Mouse (Mus musculus) lung, adult 2 months (tissue): ENCODE measurements around the gene Pxk.

Experiments
- CTCF ChIP-seq: fragments of 200-500 bp; IDR thresholded peaks from 2 replicates; pipeline ENCODE4 v1.5.1; 2011; ENCODE audit warnings: mild to moderate bottlenecking, low read length, control low read depth; ENCODE audit not compliant: insufficient read depth
- POLR2A ChIP-seq: fragments of 200-500 bp; IDR thresholded peaks from 2 replicates; pipeline ENCODE4 v1.6.1; 2011; ENCODE audit warnings: low read depth, mild to moderate bottlenecking, control low read depth, low read length, borderline replicate concordance; ENCODE audit errors: extremely low read depth

GRCm38 (mm10) chr14:8089016-8089415 lies 9.0 kb upstream of the Pxk start:
- TF ChIP-seq POLR2A, result no peak
- TF ChIP-seq CTCF, result no peak
